Mouse (Mus musculus): ENCODE data around the gene Lactbl1.

- TF ChIP-seq ZC3H11A (IDR thresholded peaks at IDR 0.05; ENCODE audit: borderline replicate concordance, low read depth, low read length) (no peak), ZNF384 (IDR thresholded peaks at IDR 0.05; ENCODE audit: low read depth, low read length) (no peak), MAFK (IDR thresholded peaks at IDR 0.05; ENCODE audit: insufficient read depth, low read depth, low read length) (no peak)
Measured at GRCm38 (mm10) chr4:136638890-136639289, 16.5 kb downstream of the Lactbl1 start.

All from ES-E14 (cell line).